ENCODE assay signal across 9 mouse cellular contexts in genomic region chr7:79594854-79595253, GRCm38 (mm10). TPM values are rescaled to one million over a fixed set of nuclear protein-coding genes. Genes with fewer than 3 reads are reported as not detected.
DNase-seq lines count a peak whose midpoint lies in the region; ATAC-seq and TF ChIP-seq lines count a peak whose summit lies in the region.
"Had no signal": no experiment of that assay in that cellular context is flagged by ENCODE, and none has a peak within 500 bp of the region (broad histone marks: within the 10 kb centered on the region; RNA-seq: fewer than 3 reads in every experiment).

No protein-coding gene starts in this region.

- H3K4me1 ChIP-seq in G1E (ENCODE audit: insufficient read depth, low read depth, low read length): peaks cover 5% of the 10 kb centered on the region; the same call in 1 of the 2 replicates
- H3K4me1 ChIP-seq in bone marrow, adult 2 months (ENCODE audit: control insufficient read depth, insufficient read depth, low read length): no peaks in the 10 kb centered on the region
- H3K4me1 ChIP-seq in embryonic facial prominence, embryonic 14.5 days (ENCODE audit: control insufficient read depth, insufficient read depth, low read length): peaks cover 10% of the 10 kb centered on the region
- no peaks in the 10 kb centered on the region for H3K4me1 ChIP-seq in liver, postnatal 0 days (ENCODE audit: insufficient read depth)
- H3K4me1 ChIP-seq in olfactory bulb, adult 2 months (ENCODE audit: control insufficient read depth, insufficient read depth, low read length): peaks cover 46% of the 10 kb centered on the region

- no peak overlapping the region for H3K9ac ChIP-seq in embryonic facial prominence, embryonic 14.5 days (ENCODE audit: low read depth, low read length)
- H3K9ac ChIP-seq in liver, postnatal 0 days (replicated peaks): no peak overlapping the region
- H3K9ac ChIP-seq: liver, embryonic 15.5 days had no signal

- no peak for TF ChIP-seq EP300 in liver, postnatal 0 days (IDR thresholded peaks at IDR 0.05; ENCODE audit: low read depth)

- H3K4me3 ChIP-seq in G1E (ENCODE audit: low read depth, low read length): no peak overlapping the region
- H3K4me3 ChIP-seq in bone marrow, adult 2 months (replicated peaks; ENCODE audit: control insufficient read depth, low read depth, low read length): no peak overlapping the region
- no peak overlapping the region for H3K4me3 ChIP-seq in embryonic facial prominence, embryonic 14.5 days (ENCODE audit: low read depth, low read length)
- no peak overlapping the region for H3K4me3 ChIP-seq in liver, postnatal 0 days (ENCODE audit: low read depth, low read length)
- no peak overlapping the region for H3K4me3 ChIP-seq in olfactory bulb, adult 2 months (ENCODE audit: insufficient read depth, low read depth, low read length)
- H3K4me3 ChIP-seq: liver, embryonic 15.5 days had no signal

- no peak overlapping the region for H3K27ac ChIP-seq in bone marrow, adult 2 months (ENCODE audit: control insufficient read depth, insufficient read depth, low read depth, low read length, poor library complexity)
- no peak overlapping the region for H3K27ac ChIP-seq in embryonic facial prominence, embryonic 14.5 days (replicated peaks; ENCODE audit: low read depth, low read length)
- H3K27ac ChIP-seq in liver, postnatal 0 days (ENCODE audit: low read depth): no peak overlapping the region
- H3K27ac ChIP-seq in olfactory bulb, adult 2 months (ENCODE audit: insufficient read depth, low read depth, low read length): peak overlapping the region; percentile 90
- H3K27ac ChIP-seq: liver, embryonic 15.5 days had no signal

- H3K27me3 ChIP-seq in G1E (ENCODE audit: insufficient read depth, low read length): peaks cover 33% of the 10 kb centered on the region
- H3K27me3 ChIP-seq in embryonic facial prominence, embryonic 14.5 days (replicated peaks; ENCODE audit: control insufficient read depth, insufficient read depth, low read length): peaks cover 83% of the 10 kb centered on the region
- peaks cover 64% of the 10 kb centered on the region for H3K27me3 ChIP-seq in liver, postnatal 0 days (ENCODE audit: insufficient read depth, low read length)

- peak; percentile 45 for DNase-seq in G1E (ENCODE audit: low spot score)
- peak; percentile 81 for DNase-seq in embryonic facial prominence, embryonic 14.5 days (ENCODE audit: low spot score)
- DNase-seq in heart, postnatal 36 days: peak; percentile 58 to 71
- peak; percentile 51 to 84 for DNase-seq in kidney, postnatal 36 days
- peak; percentile 76 for DNase-seq in liver, postnatal 0 days
- DNase-seq in urinary bladder, postnatal 25 days (ENCODE audit: low spot score): peak; percentile 67

- TF ChIP-seq POLR2A in bone marrow, adult 2 months (IDR thresholded peaks at IDR 0.05; ENCODE audit: borderline replicate concordance, control insufficient read depth, low read depth, low read length): no peak
- no peak for TF ChIP-seq POLR2A in olfactory bulb, adult 2 months (IDR thresholded peaks at IDR 0.05; ENCODE audit: insufficient read depth, low read depth, low read length)

- TF ChIP-seq CTCF in G1E (IDR thresholded peaks at IDR 0.05; ENCODE audit: low read depth, low read length): peak; percentile 62
- TF ChIP-seq CTCF in bone marrow, adult 2 months (IDR thresholded peaks at IDR 0.05; ENCODE audit: control insufficient read depth, insufficient read depth, low read length): peak; percentile 81
- TF ChIP-seq CTCF in liver, postnatal 0 days (IDR thresholded peaks at IDR 0.05; ENCODE audit: low read depth): peak; percentile 93
- peak; percentile 97 for TF ChIP-seq CTCF in olfactory bulb, adult 2 months (IDR thresholded peaks at IDR 0.05; ENCODE audit: insufficient read depth, low read depth, low read length)

- intact Hi-C loops in heart, postnatal 36 days (cut with DNase I): loop anchor here (1.0 to 2.0 kb wide), 3 partner anchors 48 to 224 kb away; no protein-coding TSS in a partner anchor

- 13% methylated on average over 7 of the region's 7 CpGs for WGBS in bone marrow, adult 2 months
- WGBS in embryonic facial prominence, embryonic 14.5 days: 11% methylated on average over 7 of the region's 7 CpGs
- WGBS in liver, postnatal 0 days (ENCODE audit: insufficient replicate concordance): 11% methylated on average over 7 of the region's 7 CpGs
- 12% methylated on average over 7 of the region's 7 CpGs for WGBS in olfactory bulb, adult 2 months

- no peaks in the 10 kb centered on the region for H3K36me3 ChIP-seq in G1E (replicated peaks)
- H3K36me3 ChIP-seq in embryonic facial prominence, embryonic 14.5 days (ENCODE audit: control insufficient read depth, insufficient read depth, low read length): no peaks in the 10 kb centered on the region
- no peaks in the 10 kb centered on the region for H3K36me3 ChIP-seq in liver, postnatal 0 days (replicated peaks; ENCODE audit: insufficient read depth, low read length)
- H3K36me3 ChIP-seq: liver, embryonic 15.5 days had no signal

- no peak overlapping the region for H3K4me2 ChIP-seq in embryonic facial prominence, embryonic 14.5 days (ENCODE audit: low read depth, low read length)
- no peak overlapping the region for H3K4me2 ChIP-seq in liver, postnatal 0 days (ENCODE audit: low read depth, low read length)
- H3K4me2 ChIP-seq: liver, embryonic 15.5 days had no signal

- no peaks in the 10 kb centered on the region for H3K9me3 ChIP-seq in G1E (replicated peaks)
- no peaks in the 10 kb centered on the region for H3K9me3 ChIP-seq in embryonic facial prominence, embryonic 14.5 days (ENCODE audit: control insufficient read depth, low read length)
- H3K9me3 ChIP-seq in liver, postnatal 0 days (ENCODE audit: low read length): no peaks in the 10 kb centered on the region
- H3K9me3 ChIP-seq: liver, embryonic 15.5 days had no signal

- no peak for ATAC-seq in G1E (ENCODE audit: extremely low read depth, insufficient number of reproducible peaks, low FRiP score, poor library complexity, severe bottlenecking)
- peak; percentile 38; the same call in 1 of the 2 replicates for ATAC-seq in embryonic facial prominence, embryonic 14.5 days (ENCODE audit: low read depth)
- ATAC-seq in liver, postnatal 0 days: peak; percentile 31; the same call in 1 of the 2 replicates

RNA-seq across cellular contexts. Expression of gene Rhcg, which starts 22.6 kb away (rescaled TPM):
- total RNA-seq in G1E (2014; fragmentation: Nextera tagmentation) (not detected in 2 replicates), G1E (2017) (not detected in 2 replicates)
- not detected in 2 replicates for polyA plus RNA-seq in G1E (2012)
- polyA plus RNA-seq in bone marrow, adult 2 months (2011; ENCODE audit: insufficient read depth, insufficient read length, low replicate concordance, missing spikeins): not detected in 2 replicates
- 0.39 and 0.65 TPM in 2 replicates for polyA plus RNA-seq in embryonic facial prominence, embryonic 14.5 days (2014; fragmentation: Nextera tagmentation; extraction: Ambion mirVana)
- not detected for total RNA-seq in heart, postnatal 36 days (2021)
- 0.20 TPM in 1 of 2 replicates, not detected in the other for polyA plus RNA-seq in liver, postnatal 0 days (2015; fragmentation: Nextera tagmentation; extraction: Ambion mirVana)
- not detected in 2 replicates for polyA plus RNA-seq in olfactory bulb, adult 2 months (2012; ENCODE audit: insufficient read depth, insufficient read length, low replicate concordance, missing spikeins)
